Mouse (Mus musculus): ENCODE data around the gene Huwe1. TPM values are rescaled to one million over a fixed set of nuclear protein-coding genes. Genes with fewer than 3 reads are reported as not detected.
A peak's percentile ranks its signal among the peaks of the same experiment; 100 is the strongest.

Gene Huwe1
- total RNA-seq, 2 experiments from 2014 or later: 260 to 283 TPM

DNA sequence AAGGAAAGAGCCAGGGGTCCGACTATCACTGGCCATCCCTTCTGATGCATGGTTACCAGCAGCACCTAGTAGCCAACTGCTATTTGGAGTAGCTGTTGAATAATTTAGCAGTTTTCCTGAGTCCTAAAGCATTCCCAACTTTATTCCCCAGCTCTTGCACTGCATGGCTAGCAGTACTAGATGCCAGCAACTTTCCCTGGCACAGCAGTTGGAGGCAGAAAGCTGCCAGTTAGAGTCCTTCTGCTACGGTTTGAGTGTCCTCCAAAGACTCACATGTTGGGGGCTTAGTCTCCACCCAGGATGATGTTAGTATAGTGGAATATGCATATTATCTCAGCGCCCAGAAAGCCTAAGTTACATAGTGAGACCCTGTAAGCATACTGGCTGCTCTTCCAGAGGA is 147.2 kb downstream of the Huwe1 start:
- peak; percentile 6 to 26 for DNase-seq (ENCODE audit: low spot score in 2 of 2)

DNA sequence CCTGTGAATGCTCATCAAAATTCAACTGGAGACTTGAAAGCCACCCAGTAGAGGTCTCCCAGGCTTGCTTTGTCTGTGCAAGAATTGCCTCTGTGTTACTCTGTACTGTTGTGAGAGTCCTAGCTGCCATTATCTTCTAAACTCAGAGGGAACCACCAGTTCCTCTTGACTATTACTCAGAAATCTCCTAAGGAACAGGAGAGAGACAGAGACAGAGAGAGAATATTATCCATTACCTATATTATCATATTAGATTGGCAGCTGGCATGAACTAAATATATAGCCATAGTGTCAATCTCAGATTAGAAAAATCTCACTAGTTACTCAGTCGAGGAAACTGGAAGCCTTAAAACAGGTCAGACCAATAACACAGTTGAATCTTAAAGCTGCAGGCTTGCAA is 149.6 kb downstream of the Huwe1 start:
- no peak for DNase-seq (ENCODE audit: low spot score in 2 of 2)

DNA sequence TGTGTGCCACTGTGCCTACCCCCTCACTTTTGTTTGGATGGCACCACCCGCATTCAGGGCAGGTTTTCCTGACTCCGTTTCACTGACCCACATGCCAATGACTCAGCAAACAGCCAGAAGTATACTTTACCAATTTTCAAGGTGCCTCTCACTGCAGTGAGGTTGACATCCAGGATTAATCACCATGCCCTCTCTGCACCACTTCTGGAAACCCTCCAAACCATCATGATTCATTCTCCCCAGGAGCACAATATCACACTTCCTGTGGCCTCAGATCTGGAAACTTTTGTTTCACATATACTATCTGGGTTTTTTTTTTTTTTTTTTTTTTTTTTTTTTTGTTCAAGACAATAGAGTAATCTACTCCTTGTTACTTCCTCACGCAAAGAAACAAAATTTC is 150.6 kb downstream of the Huwe1 start:
- no peak for DNase-seq (ENCODE audit: low spot score in 2 of 2)

Small RNA genes within 50 kb of the gene (microRNA-seq; reads per million reads assigned to microRNA genes)
- 0 to 0.23 reads per million in 2 experiments for gene Mir3113
- gene Mir98: 2,394 to 2,801 reads per million in 2 experiments
- 1,575 to 2,234 reads per million in 2 experiments for gene Mirlet7f-2

Other genes starting within 250 kb of the Huwe1 start
- 10 to 100 TPM; 50.0 to 54.0 TPM for gene Hsd17b10, start 201.0 kb downstream of the Huwe1 start, total RNA-seq (2021)
- under 1 TPM; 0.43 to 0.58 TPM for gene Ribc1, start 215.5 kb downstream of the Huwe1 start, total RNA-seq (2021)
- 10 to 100 TPM; 52.5 to 54.6 TPM for gene Smc1a, start 215.6 kb downstream of the Huwe1 start, total RNA-seq (2021)